Mouse (Mus musculus): Measurements from ENCODE around the gene Rpl22l1.
"Not testable (repeated sequence)": the region's sequence is repeated elsewhere in the genome, so short reads cannot be mapped to it uniquely, and the experiment has no call there.

Gene Rpl22l1
- long read RNA-seq, experiment 1, transcript Rpl22l1-206 (4 exons, 525 nt) = major isoform, 94 of 157 reads
- long read RNA-seq, experiment 1, transcript Rpl22l1-201 (4 exons, 552 nt) = minor isoform, 52 of 157 reads
- long read RNA-seq, experiment 1, partial matches to known transcripts = 2 of 157 reads
- long read RNA-seq, experiment 1, other reads (novel, unspliced or antisense) = 6 of 157 reads
- long read RNA-seq, experiment 2, transcript Rpl22l1-201 (4 exons, 552 nt) = minor isoform, 43 of 158 reads
- long read RNA-seq, experiment 2, transcript Rpl22l1-206 (4 exons, 525 nt) = major isoform, 103 of 158 reads
- long read RNA-seq, experiment 2, partial matches to known transcripts = 3 of 158 reads
- long read RNA-seq, experiment 2, other reads (novel, unspliced or antisense) = 7 of 158 reads

GRCm38 (mm10) chr3:28805301-28806097 lies at the start of gene Rpl22l1:
Rpl22l1 (plus strand) TSS chr3:28805436.
- intact Hi-C loops (cut with DNase I) = no loop called here

GRCm38 (mm10) chr3:28755477-28755876 lies 49.8 kb upstream of the Rpl22l1 start:
- intact Hi-C loops (cut with DNase I) = no loop called here

GRCm38 (mm10) chr3:28761225-28761789 lies 43.9 kb upstream of the Rpl22l1 start:
- intact Hi-C loops (cut with DNase I) = no loop called here

GRCm38 (mm10) chr3:28766935-28767334 lies 38.3 kb upstream of the Rpl22l1 start:
- intact Hi-C loops (cut with DNase I) = no loop called here

GRCm38 (mm10) chr3:28768222-28768621 lies 37.0 kb upstream of the Rpl22l1 start:
- intact Hi-C loops (cut with DNase I) = no loop called here

- intact Hi-C loops (cut with DNase I) = not testable (repeated sequence)
Measured at GRCm38 (mm10) chr3:28772919-28773318, 32.3 kb upstream of the Rpl22l1 start.

GRCm38 (mm10) chr3:28775361-28775760 lies 29.9 kb upstream of the Rpl22l1 start:
- intact Hi-C loops (cut with DNase I) = no loop called here

- intact Hi-C loops (cut with DNase I) = no loop called here
Measured at GRCm38 (mm10) chr3:28775958-28776357, 29.3 kb upstream of the Rpl22l1 start.

GRCm38 (mm10) chr3:28776491-28776890 lies 28.7 kb upstream of the Rpl22l1 start:
- intact Hi-C loops (cut with DNase I) = no loop called here

- intact Hi-C loops (cut with DNase I) = no loop called here
Measured at GRCm38 (mm10) chr3:28780511-28780910, 24.7 kb upstream of the Rpl22l1 start.

- intact Hi-C loops (cut with DNase I) = no loop called here
Measured at GRCm38 (mm10) chr3:28780994-28781393, 24.2 kb upstream of the Rpl22l1 start, which contains the start of gene Eif5a2. Eif5a2 (plus strand) TSS chr3:28781276.

GRCm38 (mm10) chr3:28781422-28781821 lies 23.8 kb upstream of the Rpl22l1 start:
- intact Hi-C loops (cut with DNase I) = no loop called here

- intact Hi-C loops (cut with DNase I) = no loop called here
Measured at GRCm38 (mm10) chr3:28781848-28782247, 23.4 kb upstream of the Rpl22l1 start.

- intact Hi-C loops (cut with DNase I) = no loop called here
Measured at GRCm38 (mm10) chr3:28784176-28784575, 21.1 kb upstream of the Rpl22l1 start.

- intact Hi-C loops (cut with DNase I) = no loop called here
Measured at GRCm38 (mm10) chr3:28794835-28795234, 10.4 kb upstream of the Rpl22l1 start.

GRCm38 (mm10) chr3:28808039-28808643 lies 2.9 kb downstream of the Rpl22l1 start:
- intact Hi-C loops (cut with DNase I) = no loop called here

GRCm38 (mm10) chr3:28811441-28811840 lies 6.2 kb downstream of the Rpl22l1 start:
- intact Hi-C loops (cut with DNase I) = no loop called here

- intact Hi-C loops (cut with DNase I) = no loop called here
Measured at GRCm38 (mm10) chr3:28814361-28814760, 9.1 kb downstream of the Rpl22l1 start.

- intact Hi-C loops (cut with DNase I) = loop anchor here (2.0 kb wide), 1 partner anchor 151 kb away; no protein-coding TSS in a partner anchor
Measured at GRCm38 (mm10) chr3:28816010-28816540, 10.8 kb downstream of the Rpl22l1 start.

GRCm38 (mm10) chr3:28826272-28826671 lies 21.0 kb downstream of the Rpl22l1 start:
- intact Hi-C loops (cut with DNase I) = no loop called here

GRCm38 (mm10) chr3:28827605-28828004 lies 22.4 kb downstream of the Rpl22l1 start:
- intact Hi-C loops (cut with DNase I) = no loop called here
